Mouse (Mus musculus) spleen, postnatal 0 days (tissue): ENCODE data around the gene Cenpl. TPM values are rescaled to one million over a fixed set of nuclear protein-coding genes. Genes with fewer than 3 reads are reported as not detected.

Source experiments
- polyA plus RNA-seq: library from polyadenylated mRNA; unstranded; fragments of >200 nt; fragmentation: Nextera tagmentation; extraction: Ambion mirVana; gene quantifications from 2 replicates; pipeline ENCODE4 v1.2.1, GENCODE M21; 2015

Gene Cenpl
- polyA plus RNA-seq, result 40.3 and 47.8 TPM in 2 replicates

DNA sequence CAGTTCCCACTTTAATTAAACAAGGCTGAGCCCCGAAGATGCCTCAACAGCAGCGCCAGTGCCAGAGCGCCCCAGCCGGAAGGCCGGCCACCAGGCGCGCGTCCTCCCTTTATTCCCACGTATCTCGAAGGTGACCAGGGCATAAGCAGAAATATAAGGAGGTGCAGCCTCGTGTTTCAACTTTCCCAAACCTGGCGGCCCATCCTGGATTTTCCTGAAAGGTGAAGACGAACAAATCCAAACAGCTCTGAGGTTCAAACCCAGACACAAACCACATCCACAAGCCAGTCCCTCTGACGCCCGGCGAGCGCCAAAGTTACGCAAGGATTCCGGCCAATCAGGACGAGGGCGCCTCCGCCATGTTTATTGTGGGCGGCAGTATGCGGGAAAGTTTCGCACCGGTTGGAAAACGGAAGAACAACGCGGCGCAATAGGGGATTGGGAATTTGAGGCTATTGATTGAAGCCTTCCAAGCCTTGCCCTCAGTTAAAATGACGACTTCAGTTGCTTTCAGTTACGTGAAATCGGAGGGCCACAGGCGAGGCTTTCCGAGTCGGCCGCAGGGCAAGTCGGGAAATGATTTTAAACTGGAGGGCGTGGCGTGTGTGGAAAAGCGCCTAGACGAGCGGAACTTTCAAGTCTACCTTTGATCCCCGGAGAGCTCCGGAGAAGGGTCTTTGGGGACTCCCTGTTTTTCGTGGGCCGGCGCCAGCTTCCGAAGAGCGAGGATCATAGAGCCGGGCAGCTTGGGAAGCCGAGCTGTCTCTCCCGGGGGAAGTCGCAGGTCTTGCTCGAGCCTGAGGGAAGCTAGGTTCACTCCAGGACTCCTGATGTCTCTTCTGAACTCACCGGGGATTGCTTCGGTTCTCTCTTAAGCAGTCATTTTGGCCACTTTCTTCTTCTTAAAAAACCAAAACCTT lies at the start of gene Cenpl, which contains the start of gene Dars2:
Gene Cenpl, plus strand, starts transcription at position 362 of the 920 bp plus-strand sequence.
Gene Dars2, minus strand, starts transcription at position 307 of the 920 bp plus-strand sequence.

DNA sequence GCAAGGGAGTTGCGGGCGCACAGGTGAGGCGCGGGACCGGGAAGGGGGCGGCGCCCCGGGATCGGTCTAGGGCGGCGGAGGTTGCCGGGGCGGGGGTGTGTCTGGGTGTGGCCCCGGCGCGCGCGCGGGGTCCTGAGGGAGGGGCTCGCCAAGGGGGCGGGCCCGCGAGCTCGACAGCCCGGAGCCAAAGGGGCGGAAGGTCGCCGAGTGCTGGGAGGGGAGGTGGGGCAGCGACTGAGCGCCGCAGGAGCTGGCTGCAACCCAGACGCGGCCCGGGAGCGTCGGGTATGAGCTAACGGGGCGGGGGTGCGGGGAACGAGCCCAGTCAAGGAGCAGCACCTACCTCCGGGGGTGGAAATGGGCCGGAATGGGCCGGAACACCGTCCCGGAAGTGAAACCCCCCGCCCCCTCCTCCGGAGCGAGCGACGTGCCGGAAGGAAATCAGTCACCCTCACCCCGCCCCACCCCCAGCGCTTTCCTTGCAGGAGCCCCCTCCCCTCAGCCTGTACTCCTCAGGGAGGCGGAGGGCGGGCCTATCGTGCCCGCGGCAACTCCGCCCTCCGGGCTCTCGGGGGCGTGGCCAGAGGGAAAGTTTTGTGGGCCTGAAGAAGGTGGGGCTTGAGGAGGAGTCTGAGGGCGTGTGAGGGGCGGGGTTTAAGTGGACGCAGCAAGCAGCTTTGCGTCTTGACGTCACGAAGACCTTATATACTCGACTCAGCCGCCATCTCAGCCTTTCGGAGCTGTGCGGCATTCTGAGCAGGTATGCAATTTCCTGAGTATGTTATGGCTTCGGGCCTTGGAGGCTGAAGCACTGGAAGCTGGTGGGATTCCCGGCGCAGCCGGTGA lies 35.9 kb upstream of the Cenpl start, which contains the start of gene Zbtb37:
Gene Zbtb37, minus strand, starts transcription at position 415 of the 846 bp plus-strand sequence.

DNA sequence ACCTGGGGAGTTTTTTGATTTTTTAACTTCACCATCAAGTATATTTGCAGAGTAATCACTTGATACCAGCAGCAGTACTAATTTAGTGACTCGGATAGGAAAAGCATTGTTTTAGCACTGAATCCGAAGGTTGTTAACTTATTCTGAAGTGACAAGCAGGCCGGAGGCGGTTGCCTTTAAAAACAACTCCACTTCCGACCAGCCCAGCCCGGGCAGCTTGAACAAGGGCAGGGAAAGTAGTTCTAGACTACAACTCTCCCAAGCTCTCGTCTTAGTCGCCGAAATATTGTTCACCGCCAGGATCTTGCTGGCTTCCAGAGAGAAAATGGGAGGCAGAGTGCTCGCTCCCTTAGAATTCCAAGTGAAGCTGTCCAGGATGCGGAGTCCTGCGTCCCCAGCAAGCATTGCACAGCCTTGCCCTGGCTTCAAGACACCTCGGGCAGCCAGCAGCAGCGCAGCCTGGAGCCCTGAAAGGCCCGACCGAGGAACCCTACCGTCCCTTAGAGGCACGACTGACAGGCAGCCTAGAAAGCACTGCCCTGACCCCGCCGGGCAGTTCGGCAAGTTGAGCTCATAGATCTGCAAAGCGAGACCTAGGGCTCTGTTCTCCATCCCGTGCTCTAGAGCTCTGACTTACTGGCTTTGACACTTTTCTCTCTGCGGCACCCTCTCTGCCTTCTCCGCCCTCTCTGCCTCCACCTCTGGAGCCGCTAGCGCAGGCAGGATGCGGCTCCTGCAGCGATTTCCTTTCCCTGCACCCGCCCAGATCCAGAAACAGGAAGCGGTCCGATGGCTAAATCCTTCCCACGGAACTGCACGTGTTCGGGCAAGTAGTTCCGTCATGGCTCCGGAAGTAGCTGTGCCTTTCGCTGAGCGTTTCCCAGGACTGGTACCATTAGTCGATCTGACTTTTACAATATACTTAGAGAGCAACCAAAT lies 60.5 kb downstream of the Cenpl start, which contains the start of gene Klhl20:
Gene Klhl20, minus strand, starts transcription at position 786 of the 939 bp plus-strand sequence.

Other genes with a start within 250 kb of the Cenpl start
- 5.8 and 6.1 TPM in 2 replicates for gene Rc3h1, start 164.3 kb upstream of the Cenpl start, polyA plus RNA-seq
- 1.4 and 1.5 TPM in 2 replicates for gene Serpinc1, start 92.1 kb upstream of the Cenpl start, polyA plus RNA-seq
- gene Zbtb37, start 35.9 kb upstream of the Cenpl start, polyA plus RNA-seq, result 1.9 and 3.0 TPM in 2 replicates
- gene Dars2, start 55 bp upstream of the Cenpl start, polyA plus RNA-seq, result 29.9 and 30.6 TPM in 2 replicates
- 8.1 and 8.2 TPM in 2 replicates for gene Klhl20, start 60.8 kb downstream of the Cenpl start, polyA plus RNA-seq
- gene Ankrd45, start 72.0 kb downstream of the Cenpl start, polyA plus RNA-seq, result not detected in 2 replicates
- not detected in 2 replicates for gene Tex50, start 88.6 kb downstream of the Cenpl start, polyA plus RNA-seq
- 416 and 422 TPM in 2 replicates for gene Prdx6, start 180.5 kb downstream of the Cenpl start, polyA plus RNA-seq